11 mouse cellular contexts compared by ENCODE assay signal in the genomic region with DNA sequence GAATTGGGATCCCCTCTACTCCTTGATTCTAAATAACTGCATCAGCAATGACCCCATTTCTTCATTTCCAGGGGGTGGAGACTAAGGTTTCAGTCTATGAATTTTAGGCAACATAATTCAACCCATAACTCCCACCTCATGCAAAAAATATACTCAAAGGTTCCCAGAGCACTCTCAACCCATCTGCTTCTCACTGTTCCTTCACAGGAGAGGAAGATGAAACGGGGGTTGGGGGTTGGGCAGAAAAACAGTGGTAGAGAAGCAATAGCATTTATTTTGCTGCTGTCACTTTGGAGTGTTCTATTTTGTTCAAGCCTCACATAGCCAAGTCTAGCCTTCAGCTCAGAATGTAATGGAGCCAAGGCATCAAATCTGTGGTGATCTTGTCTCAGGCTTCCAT.
"Had no signal": no experiment of that assay in that cellular context is flagged by ENCODE, and none has a peak within 500 bp of the region (broad histone marks: within the 10 kb centered on the region; RNA-seq: fewer than 3 reads in every experiment).

No protein-coding gene starts in this region.

- DNase-seq: lung, adult 18-20 months; lung, embryonic 14.5 days; lung, postnatal 10 days; lung, postnatal 4 days; midbrain, embryonic 14.5 days; retina, postnatal 1 day; spleen, adult 18-20 months; thymus, adult 18-20 months; thymus, postnatal 14 days; thymus, postnatal 36 days had no signal

- ATAC-seq: midbrain, embryonic 16.5 days had no signal
